Mouse (Mus musculus): ENCODE results near the gene Spata31d1a. TPM values are rescaled to one million over a fixed set of nuclear protein-coding genes. Genes with fewer than 3 reads are reported as not detected.

The Spata31d1a gene
- total RNA-seq, 1 experiment, result 2.2 TPM

- H3K9me3 ChIP-seq (ENCODE audit: control insufficient read depth, insufficient read depth, low read depth, low read length), result no peaks in the 10 kb centered on the region
- peaks cover 0 to 2% of the 10 kb centered on the region in 2 experiments; a peak in 1 of 4 replicates for H3K4me1 ChIP-seq (ENCODE audit: control insufficient read depth in 2 of 2, insufficient read depth in 2 of 2, low read length in 2 of 2, poor library complexity in 1 of 2)
- TF ChIP-seq CHD2 (IDR thresholded peaks at IDR 0.05; ENCODE audit: low read depth, low read length) (no peak), ZC3H11A (IDR thresholded peaks at IDR 0.05; ENCODE audit: borderline replicate concordance, low read depth, low read length) (no peak), HCFC1 (IDR thresholded peaks at IDR 0.05; ENCODE audit: borderline replicate concordance, insufficient read depth, low read length) (no peak), ZNF384 (IDR thresholded peaks at IDR 0.05; ENCODE audit: low read depth, low read length) (no peak), MAFK (IDR thresholded peaks at IDR 0.05; ENCODE audit: insufficient read depth, low read depth, low read length) (no peak)
- in situ Hi-C loops (cut with MboI; ENCODE audit: low sequenced_read_pairs in 2 of 2, unreplicated experiment in 2 of 2), result no loop called here
- H3K9ac ChIP-seq (ENCODE audit: insufficient read depth, low read depth, low read length, poor library complexity, severe bottlenecking), result no peak overlapping the region
- no peak overlapping the region for H3K27ac ChIP-seq (ENCODE audit: insufficient read depth, low read depth, low read length, poor library complexity, severe bottlenecking)
- no peak overlapping the region for H3K4me3 ChIP-seq (ENCODE audit: insufficient read depth in 1 of 2, low read depth in 1 of 2, low read length in 2 of 2, poor library complexity in 1 of 2, severe bottlenecking in 1 of 2)
- DNase-seq (ENCODE audit: low read depth, low spot score), result no peak
- no peaks in the 10 kb centered on the region for H3K36me3 ChIP-seq (ENCODE audit: control insufficient read depth, insufficient read depth, low read length, poor library complexity, severe bottlenecking)
These were observed 36.0 kb upstream of the Spata31d1a start for GRCm38 (mm10) chr13:59746164-59746563.

- H3K36me3 ChIP-seq (ENCODE audit: control insufficient read depth, insufficient read depth, low read length, poor library complexity, severe bottlenecking), result no peaks in the 10 kb centered on the region
- DNase-seq (ENCODE audit: low read depth, low spot score), result no peak
- in situ Hi-C loops (cut with MboI; ENCODE audit: low sequenced_read_pairs in 2 of 2, unreplicated experiment in 2 of 2), result no loop called here
- TF ChIP-seq HCFC1 (IDR thresholded peaks at IDR 0.05; ENCODE audit: borderline replicate concordance, insufficient read depth, low read length) (no peak), ZC3H11A (IDR thresholded peaks at IDR 0.05; ENCODE audit: borderline replicate concordance, low read depth, low read length) (no peak), ZNF384 (IDR thresholded peaks at IDR 0.05; ENCODE audit: low read depth, low read length) (no peak), CHD2 (IDR thresholded peaks at IDR 0.05; ENCODE audit: low read depth, low read length) (no peak), MAFK (IDR thresholded peaks at IDR 0.05; ENCODE audit: insufficient read depth, low read depth, low read length) (no peak)
- no peak overlapping the region for H3K9ac ChIP-seq (ENCODE audit: insufficient read depth, low read depth, low read length, poor library complexity, severe bottlenecking)
- H3K4me3 ChIP-seq (ENCODE audit: insufficient read depth in 1 of 2, low read depth in 1 of 2, low read length in 2 of 2, poor library complexity in 1 of 2, severe bottlenecking in 1 of 2), result no peak overlapping the region
- H3K4me1 ChIP-seq (ENCODE audit: control insufficient read depth in 2 of 2, insufficient read depth in 2 of 2, low read length in 2 of 2, poor library complexity in 1 of 2), result no peaks in the 10 kb centered on the region
- H3K27ac ChIP-seq (ENCODE audit: insufficient read depth, low read depth, low read length, poor library complexity, severe bottlenecking), result no peak overlapping the region
- no peaks in the 10 kb centered on the region for H3K9me3 ChIP-seq (ENCODE audit: control insufficient read depth, insufficient read depth, low read depth, low read length)
These were observed 35.3 kb upstream of the Spata31d1a start for GRCm38 (mm10) chr13:59745462-59745861.

GRCm38 (mm10) chr13:59741697-59742096 is 31.6 kb upstream of the Spata31d1a start:
- Histone ChIP-seq H3K9ac (ENCODE audit: insufficient read depth, low read depth, low read length, poor library complexity, severe bottlenecking) (no peak overlapping the region), H3K4me3 (ENCODE audit: insufficient read depth in 1 of 2, low read depth in 1 of 2, low read length in 2 of 2, poor library complexity in 1 of 2, severe bottlenecking in 1 of 2) (no peak overlapping the region), H3K9me3 (ENCODE audit: control insufficient read depth, insufficient read depth, low read depth, low read length) (no peaks in the 10 kb centered on the region), H3K36me3 (ENCODE audit: control insufficient read depth, insufficient read depth, low read length, poor library complexity, severe bottlenecking) (no peaks in the 10 kb centered on the region), H3K4me1 (ENCODE audit: control insufficient read depth in 2 of 2, insufficient read depth in 2 of 2, low read length in 2 of 2, poor library complexity in 1 of 2) (no peaks in the 10 kb centered on the region), H3K27ac (ENCODE audit: insufficient read depth, low read depth, low read length, poor library complexity, severe bottlenecking) (no peak overlapping the region)
- TF ChIP-seq ZNF384 (IDR thresholded peaks at IDR 0.05; ENCODE audit: low read depth, low read length) (no peak), ZC3H11A (IDR thresholded peaks at IDR 0.05; ENCODE audit: borderline replicate concordance, low read depth, low read length) (0 out of 2 replicates have a peak, but pooled peaks have one; percentile 6), HCFC1 (IDR thresholded peaks at IDR 0.05; ENCODE audit: borderline replicate concordance, insufficient read depth, low read length) (no peak)
- DNase-seq (ENCODE audit: low read depth, low spot score), result no peak
- in situ Hi-C loops (cut with MboI; ENCODE audit: low sequenced_read_pairs in 2 of 2, unreplicated experiment in 2 of 2), result no loop called here

GRCm38 (mm10) chr13:59741096-59741495 is 31.0 kb upstream of the Spata31d1a start:
- H3K9me3 ChIP-seq (ENCODE audit: control insufficient read depth, insufficient read depth, low read depth, low read length), result no peaks in the 10 kb centered on the region
- H3K36me3 ChIP-seq (ENCODE audit: control insufficient read depth, insufficient read depth, low read length, poor library complexity, severe bottlenecking), result no peaks in the 10 kb centered on the region
- TF ChIP-seq HCFC1 (IDR thresholded peaks at IDR 0.05; ENCODE audit: borderline replicate concordance, insufficient read depth, low read length) (no peak), CHD2 (IDR thresholded peaks at IDR 0.05; ENCODE audit: low read depth, low read length) (no peak), MAFK (IDR thresholded peaks at IDR 0.05; ENCODE audit: insufficient read depth, low read depth, low read length) (no peak), ZNF384 (IDR thresholded peaks at IDR 0.05; ENCODE audit: low read depth, low read length) (no peak), ZC3H11A (IDR thresholded peaks at IDR 0.05; ENCODE audit: borderline replicate concordance, low read depth, low read length) (no peak)
- in situ Hi-C loops (cut with MboI; ENCODE audit: low sequenced_read_pairs in 2 of 2, unreplicated experiment in 2 of 2), result no loop called here
- no peak overlapping the region for H3K9ac ChIP-seq (ENCODE audit: insufficient read depth, low read depth, low read length, poor library complexity, severe bottlenecking)
- DNase-seq (ENCODE audit: low read depth, low spot score), result no peak
- no peaks in the 10 kb centered on the region for H3K4me1 ChIP-seq (ENCODE audit: control insufficient read depth in 2 of 2, insufficient read depth in 2 of 2, low read length in 2 of 2, poor library complexity in 1 of 2)
- no peak overlapping the region for H3K4me3 ChIP-seq (ENCODE audit: insufficient read depth in 1 of 2, low read depth in 1 of 2, low read length in 2 of 2, poor library complexity in 1 of 2, severe bottlenecking in 1 of 2)
- H3K27ac ChIP-seq (ENCODE audit: insufficient read depth, low read depth, low read length, poor library complexity, severe bottlenecking), result no peak overlapping the region

DNA sequence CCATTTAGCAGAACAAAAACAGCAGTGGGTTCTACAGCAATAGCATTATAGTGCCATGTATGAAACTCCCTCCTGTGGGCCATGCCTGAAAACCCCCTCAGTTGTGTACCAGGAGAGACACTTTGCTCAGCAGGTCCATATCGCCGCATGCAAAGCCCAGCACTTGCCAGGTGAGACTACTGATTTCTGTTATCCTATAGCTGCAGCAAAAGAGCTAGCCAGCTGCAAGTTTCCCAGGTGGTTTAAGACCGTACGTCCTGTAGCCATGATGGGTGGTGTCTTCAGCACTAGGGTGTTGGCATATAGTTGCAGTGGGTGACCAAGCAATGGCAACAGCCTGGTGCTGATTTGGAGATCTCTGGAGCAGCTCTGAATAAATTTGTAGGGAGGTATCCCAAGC is 29.3 kb upstream of the Spata31d1a start:
- TF ChIP-seq HCFC1 (IDR thresholded peaks at IDR 0.05; ENCODE audit: borderline replicate concordance, insufficient read depth, low read length) (no peak), ZC3H11A (IDR thresholded peaks at IDR 0.05; ENCODE audit: borderline replicate concordance, low read depth, low read length) (no peak), MAFK (IDR thresholded peaks at IDR 0.05; ENCODE audit: insufficient read depth, low read depth, low read length) (no peak), ZNF384 (IDR thresholded peaks at IDR 0.05; ENCODE audit: low read depth, low read length) (no peak), CHD2 (IDR thresholded peaks at IDR 0.05; ENCODE audit: low read depth, low read length) (no peak)
- no peaks in the 10 kb centered on the region for H3K9me3 ChIP-seq (ENCODE audit: control insufficient read depth, insufficient read depth, low read depth, low read length)
- peaks cover 3 to 9% of the 10 kb centered on the region in 2 experiments; a peak in 3 of 4 replicates for H3K4me1 ChIP-seq (ENCODE audit: control insufficient read depth in 2 of 2, insufficient read depth in 2 of 2, low read length in 2 of 2, poor library complexity in 1 of 2)
- in situ Hi-C loops (cut with MboI; ENCODE audit: low sequenced_read_pairs in 2 of 2, unreplicated experiment in 2 of 2), result no loop called here
- H3K27ac ChIP-seq (ENCODE audit: insufficient read depth, low read depth, low read length, poor library complexity, severe bottlenecking), result no peak overlapping the region
- no peaks in the 10 kb centered on the region for H3K36me3 ChIP-seq (ENCODE audit: control insufficient read depth, insufficient read depth, low read length, poor library complexity, severe bottlenecking)
- H3K4me3 ChIP-seq (ENCODE audit: insufficient read depth in 1 of 2, low read depth in 1 of 2, low read length in 2 of 2, poor library complexity in 1 of 2, severe bottlenecking in 1 of 2), result no peak overlapping the region
- no peak overlapping the region for H3K9ac ChIP-seq (ENCODE audit: insufficient read depth, low read depth, low read length, poor library complexity, severe bottlenecking)
- DNase-seq (ENCODE audit: low read depth, low spot score), result no peak

All from ES-E14 (cell line).